Mouse (Mus musculus): ENCODE results near the gene Epb41l3.

- TF ChIP-seq CTCF (IDR thresholded peaks at IDR 0.05; ENCODE audit: low read depth, low read length) (no peak), POLR2A (IDR thresholded peaks at IDR 0.05; ENCODE audit: insufficient read depth, low read length) (no peak)
These were observed 119.1 kb downstream of the Epb41l3 start for GRCm38 (mm10) chr17:69194599-69194998.
